Mouse (Mus musculus) MEL (cell line): ENCODE measurements around the gene Col8a2. TPM values are rescaled to one million over a fixed set of nuclear protein-coding genes. Genes with fewer than 3 reads are reported as not detected.

Experiments
- DNase-seq: peaks from one replicate; pipeline ENCODE4 v3.0.0; 2011; ENCODE audit warnings: low read depth, low spot score
- H3K27ac ChIP-seq: 2 replicates; pipeline ENCODE4 v1.5.1; 2012; ENCODE audit warnings: low read depth, mild to moderate bottlenecking, control low read depth, low read length, moderate library complexity; ENCODE audit not compliant: control insufficient read depth
- H3K27me3 ChIP-seq, 2 experiments: fragments of 150-350 bp in 1 of 2; sonication (generic) in 1 of 2; 2 replicates each; pipeline ENCODE4 v1.6.1; 2012; ENCODE audit warnings: low read length in 2 of 2, mild to moderate bottlenecking in 2 of 2, improper control_type of control experiment in 1 of 2, moderate library complexity in 1 of 2; ENCODE audit not compliant: insufficient read depth in 2 of 2, control insufficient read depth in 1 of 2
- H3K36me3 ChIP-seq, 2 experiments: 2 replicates each; pipeline ENCODE4 v1.6.1; 2012 to 2014; ENCODE audit warnings: low read length in 2 of 2, improper control_type of control experiment in 1 of 2, inconsistent platforms in 1 of 2, mild to moderate bottlenecking in 1 of 2; ENCODE audit not compliant: insufficient read depth in 2 of 2, control insufficient read depth in 1 of 2
- H3K4me1 ChIP-seq, 2 experiments: fragments of 150-350 bp in 1 of 2; sonication (generic) in 1 of 2; 2 replicates each; pipeline ENCODE4 v1.6.1; 2012; ENCODE audit warnings: low read length in 2 of 2, improper control_type of control experiment in 1 of 2, mild to moderate bottlenecking in 1 of 2; ENCODE audit not compliant: insufficient read depth in 2 of 2, control insufficient read depth in 1 of 2
- H3K4me3 ChIP-seq, 2 experiments: fragments of 150-350 bp in 1 of 2; sonication (generic) in 1 of 2; 2 replicates each; pipeline ENCODE4 v1.5.1; 2012; ENCODE audit warnings: low read depth in 2 of 2, low read length in 2 of 2, mild to moderate bottlenecking in 2 of 2, moderate library complexity in 2 of 2, control low read depth in 1 of 2, improper control_type of control experiment in 1 of 2; ENCODE audit not compliant: control insufficient read depth in 1 of 2, insufficient read depth in 1 of 2
- H3K79me2 ChIP-seq: 2 replicates; pipeline ENCODE4 v1.6.1; 2012; ENCODE audit warnings: mild to moderate bottlenecking, low read length, moderate library complexity; ENCODE audit not compliant: control insufficient read depth, poor library complexity, insufficient read depth
- H3K9ac ChIP-seq: 2 replicates; pipeline ENCODE4 v1.6.1; 2012; ENCODE audit warnings: low read depth, mild to moderate bottlenecking, control low read depth, low read length, moderate library complexity; ENCODE audit not compliant: control insufficient read depth, poor library complexity, severe bottlenecking
- H3K9me3 ChIP-seq: fragments of 150-350 bp; sonication (generic); replicated peaks from 2 replicates; pipeline ENCODE4 v1.6.1; 2012; ENCODE audit warnings: mild to moderate bottlenecking, low read length, improper control_type of control experiment, moderate library complexity; ENCODE audit not compliant: insufficient read depth
- CHD1 ChIP-seq: IDR thresholded peaks from 2 replicates; pipeline ENCODE4 v1.6.1; 2012; ENCODE audit warnings: low read depth, mild to moderate bottlenecking, inconsistent platforms, low read length, improper control_type of control experiment
- CHD2 ChIP-seq: IDR thresholded peaks from 2 replicates; pipeline ENCODE4 v1.6.1; 2011; ENCODE audit warnings: low read length, improper control_type of control experiment
- CTCF ChIP-seq, 3 experiments: IDR thresholded peaks in 2 of 3; conservative IDR thresholded peaks in 1 of 3; 2 replicates each; pipeline ENCODE4 v1.5.1; 2011 to 2012; ENCODE audit warnings: low read length in 3 of 3, low read depth in 2 of 3, mild to moderate bottlenecking in 2 of 3, improper control_type of control experiment in 1 of 3, inconsistent platforms in 1 of 3, mixed read lengths in 1 of 3, moderate library complexity in 1 of 3; ENCODE audit not compliant: control insufficient read depth in 1 of 3, insufficient read depth in 1 of 3, poor library complexity in 1 of 3, severe bottlenecking in 1 of 3
- E2F4 ChIP-seq: IDR thresholded peaks from 2 replicates; pipeline ENCODE4 v1.6.1; 2011; ENCODE audit warnings: low read depth, low read length, improper control_type of control experiment, borderline replicate concordance
- ELF1 ChIP-seq: IDR thresholded peaks from 2 replicates; pipeline ENCODE4 v1.6.1; 2014; ENCODE audit warnings: low read depth, mild to moderate bottlenecking, inconsistent platforms, low read length, improper control_type of control experiment, moderate library complexity
- GATA1 ChIP-seq: IDR thresholded peaks from 2 replicates; pipeline ENCODE4 v1.6.1; 2011; ENCODE audit warnings: low read depth, low read length, improper control_type of control experiment
- JUND ChIP-seq: IDR thresholded peaks from 2 replicates; pipeline ENCODE4 v1.6.1; 2011; ENCODE audit warnings: low read depth, mild to moderate bottlenecking, improper control_type of control experiment, low read length
- KAT2A ChIP-seq: conservative IDR thresholded peaks from 2 replicates; pipeline ENCODE4 v1.6.1; 2012; ENCODE audit warnings: low read depth, low read length, improper control_type of control experiment, inconsistent platforms
- MAZ ChIP-seq: IDR thresholded peaks from 2 replicates; pipeline ENCODE4 v1.6.1; 2012; ENCODE audit warnings: low read depth, mild to moderate bottlenecking, inconsistent platforms, low read length, improper control_type of control experiment
- MEF2A ChIP-seq: IDR thresholded peaks from 2 replicates; pipeline ENCODE4 v1.6.1; 2014; ENCODE audit warnings: low read depth, mild to moderate bottlenecking, inconsistent platforms, low read length, improper control_type of control experiment; ENCODE audit not compliant: poor library complexity, insufficient replicate concordance, severe bottlenecking; ENCODE audit errors: extremely low read depth
- MYB ChIP-seq: IDR thresholded peaks from 2 replicates; pipeline ENCODE4 v1.6.1; 2011; ENCODE audit warnings: mild to moderate bottlenecking, low read depth, low read length, improper control_type of control experiment
- MYC ChIP-seq: IDR thresholded peaks from 2 replicates; pipeline ENCODE4 v1.6.1; 2011; ENCODE audit warnings: low read depth, mild to moderate bottlenecking, low read length, improper control_type of control experiment, moderate library complexity
- POLR2A ChIP-seq, 2 experiments: IDR thresholded peaks; 2 replicates each; pipeline ENCODE4 v1.6.1; 2011 to 2012; ENCODE audit warnings: low read length in 2 of 2, mild to moderate bottlenecking in 2 of 2, control low read depth in 1 of 2, improper control_type of control experiment in 1 of 2, low read depth in 1 of 2, moderate library complexity in 1 of 2; ENCODE audit not compliant: control insufficient read depth in 1 of 2, insufficient read depth in 1 of 2, poor library complexity in 1 of 2
- POLR2AphosphoS5 ChIP-seq: IDR thresholded peaks from 2 replicates; pipeline ENCODE4 v1.6.1; 2012; ENCODE audit warnings: low read depth, borderline replicate concordance, mild to moderate bottlenecking, inconsistent platforms, low read length, moderate library complexity, mixed read lengths
- RAD21 ChIP-seq: IDR thresholded peaks from 2 replicates; pipeline ENCODE4 v1.6.1; 2011; ENCODE audit warnings: mild to moderate bottlenecking, low read depth, low read length, improper control_type of control experiment
- TAL1 ChIP-seq: IDR thresholded peaks from 2 replicates; pipeline ENCODE4 v1.6.1; 2012; ENCODE audit warnings: mild to moderate bottlenecking, inconsistent platforms, low read length, moderate library complexity, mixed read lengths
- TBP ChIP-seq: IDR thresholded peaks from 2 replicates; pipeline ENCODE4 v1.8.0; 2011; ENCODE audit warnings: low read depth, low read length, improper control_type of control experiment
- TCF12 ChIP-seq: IDR thresholded peaks from 2 replicates; pipeline ENCODE4 v1.6.1; 2014; ENCODE audit warnings: low read depth, mild to moderate bottlenecking, inconsistent platforms, low read length, improper control_type of control experiment, moderate library complexity
- ZC3H11A ChIP-seq: IDR thresholded peaks from 2 replicates; pipeline ENCODE4 v1.6.1; 2012; ENCODE audit warnings: low read depth, mild to moderate bottlenecking, inconsistent platforms, low read length, improper control_type of control experiment
- ZKSCAN1 ChIP-seq: IDR thresholded peaks from 2 replicates; pipeline ENCODE4 v1.6.1; 2012; ENCODE audit warnings: low read depth, mild to moderate bottlenecking, inconsistent platforms, low read length, improper control_type of control experiment, moderate library complexity
- ZMIZ1 ChIP-seq: IDR thresholded peaks from 2 replicates; pipeline ENCODE4 v1.6.1; 2012; ENCODE audit warnings: low read depth, mild to moderate bottlenecking, inconsistent platforms, low read length, improper control_type of control experiment, moderate library complexity
- polyA plus RNA-seq, 2 experiments: library from polyadenylated mRNA; stranded (reverse) in 1 of 2; unstranded in 1 of 2; fragments of >175 nt in 1 of 2; fragments of >200 nt in 1 of 2; gene quantifications; 2 replicates each; pipeline versions ENCODE4 v1.2.1 to v1.2.4; 2012; ENCODE audit warnings: low replicate concordance in 2 of 2, low read depth in 1 of 2; ENCODE audit not compliant: insufficient read length in 2 of 2, insufficient read depth in 1 of 2, missing spikeins in 1 of 2
- total RNA-seq: library from RNA; depleted of rRNA; stranded (reverse); fragments of 300-350 nt; gene quantifications from 2 replicates; pipeline ENCODE4 v1.2.3, GENCODE M21; 2012

Col8a2 gene
- total and polyA plus RNA-seq, 3 experiments = not detected

- Histone ChIP-seq H3K36me3 (no peaks in the 10 kb centered on the region), H3K4me3 (no peak overlapping the region), H3K4me1 (no peaks in the 10 kb centered on the region), H3K9me3 (no peaks in the 10 kb centered on the region), H3K79me2 (no peaks in the 10 kb centered on the region), H3K9ac (no peak overlapping the region), H3K27me3 (no peaks in the 10 kb centered on the region), H3K27ac (no peak overlapping the region)
- DNase-seq = no peak
- TF ChIP-seq TBP (no peak), CHD1 (no peak), MEF2A (no peak), ZC3H11A (no peak), TCF12 (no peak), CHD2 (no peak), MYB (no peak), MYC (no peak), POLR2A (IDR thresholded peaks at IDR 0.05; ENCODE audit: control insufficient read depth in 1 of 2, insufficient read depth in 1 of 2, low read depth in 1 of 2, low read length in 2 of 2, poor library complexity in 1 of 2) (no peak), POLR2AphosphoS5 (no peak), E2F4 (no peak), CTCF (IDR thresholded peaks at IDR 0.05 in 2 of 3, conservative IDR thresholded peaks at IDR 0.05 in 1 of 3; ENCODE audit: control insufficient read depth in 1 of 3, insufficient read depth in 1 of 3, low read depth in 2 of 3, low read length in 3 of 3, poor library complexity in 1 of 3, severe bottlenecking in 1 of 3) (no peak), KAT2A (no peak), JUND (no peak), ELF1 (no peak), ZKSCAN1 (no peak), GATA1 (no peak), MAZ (no peak)
Observed at GRCm38 (mm10) chr4:126300916-126301583, 14.5 kb downstream of the Col8a2 start.

- Histone ChIP-seq H3K9ac (no peak overlapping the region), H3K36me3 (no peaks in the 10 kb centered on the region), H3K27ac (no peak overlapping the region), H3K27me3 (no peaks in the 10 kb centered on the region), H3K4me1 (no peaks in the 10 kb centered on the region), H3K4me3 (no peak overlapping the region), H3K9me3 (no peaks in the 10 kb centered on the region), H3K79me2 (no peaks in the 10 kb centered on the region)
- no peak for DNase-seq
- TF ChIP-seq RAD21 = no peak
- TF ChIP-seq TAL1 = no peak
- TF ChIP-seq ZMIZ1 = no peak
Observed at GRCm38 (mm10) chr4:126301584-126302309, 15.2 kb downstream of the Col8a2 start.
